Mouse (Mus musculus) E14TG2a.4 (cell line): ENCODE measurements at regions not wholly inside any gene's neighbourhood (a gene's known extent, or its start where the extent isn't known, plus 50 kb on each side); places are given as distances from the start of the nearest gene placed in this dataset.

ENCODE experiments used
- CTCF ChIP-seq: conservative IDR thresholded peaks from 2 replicates; pipeline ENCODE4 v1.5.1; 2014; ENCODE audit warnings: low read length
- NANOG ChIP-seq: IDR thresholded peaks from 2 replicates; pipeline ENCODE4 v1.6.1; 2014; ENCODE audit warnings: borderline replicate concordance, low read length, mixed read lengths
- POU5F1 ChIP-seq: IDR thresholded peaks from 2 replicates; pipeline ENCODE4 v1.6.1; 2014; ENCODE audit warnings: low read length, borderline replicate concordance

GRCm38 (mm10) chr12:110071823-110072222 is 207.0 kb upstream of the Dio3 start:
- no peak for TF ChIP-seq CTCF
- TF ChIP-seq POU5F1 = no peak
- TF ChIP-seq NANOG = no peak
